Mouse (Mus musculus): ENCODE results near the gene AU021092. TPM values are rescaled to one million over a fixed set of nuclear protein-coding genes. Genes with fewer than 3 reads are reported as not detected.

The AU021092 gene
- polyA plus RNA-seq (2015; fragmentation: Nextera tagmentation; extraction: Ambion mirVana), result 1.8 and 2.4 TPM in 2 replicates

DNA sequence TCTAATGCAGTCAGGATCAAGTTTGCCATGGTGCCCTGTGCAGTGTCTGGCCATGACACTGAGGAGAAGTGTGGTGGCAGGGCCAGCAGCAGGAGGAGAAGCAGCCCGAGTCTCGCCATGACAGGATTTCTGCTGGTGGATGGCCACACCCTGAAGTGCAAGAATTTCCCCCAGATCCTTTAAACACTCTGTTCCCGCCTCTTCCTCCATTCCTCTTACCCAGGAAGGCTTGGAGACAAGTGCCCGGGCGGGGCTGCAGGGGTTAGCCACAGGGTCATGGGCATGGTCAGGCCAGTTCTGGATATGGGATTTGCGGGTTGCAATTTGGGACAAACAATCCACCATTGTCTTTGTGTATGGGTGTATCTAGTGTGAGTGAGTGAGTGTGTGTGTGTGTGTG is at the start of gene AU021092:
Gene AU021092, minus strand, starts transcription at position 160 of the 400 bp plus-strand sequence.
- H3K27ac ChIP-seq (ENCODE audit: low read depth), result no peak within 1 kb of the TSS
- WGBS (ENCODE audit: insufficient replicate concordance), result 52% methylated on average over 6 of the region's 6 CpGs
- no peak for TF ChIP-seq CTCF (IDR thresholded peaks at IDR 0.05; ENCODE audit: low read depth)
- TF ChIP-seq EP300 (IDR thresholded peaks at IDR 0.05; ENCODE audit: low read depth), result no peak
- H3K36me3 ChIP-seq (replicated peaks; ENCODE audit: insufficient read depth, low read length), result no peaks in the 10 kb centered on the region
- ATAC-seq (no peak), DNase-seq (no peak)
- no peaks in the 10 kb centered on the region for H3K4me1 ChIP-seq (ENCODE audit: insufficient read depth)
- H3K9ac ChIP-seq (replicated peaks), result no peak within 1 kb of the TSS
- H3K4me3 ChIP-seq (ENCODE audit: low read depth, low read length), result no peak within 1 kb of the TSS
- no peaks in the 10 kb centered on the region for H3K9me3 ChIP-seq (ENCODE audit: low read length)
- H3K27me3 ChIP-seq (ENCODE audit: insufficient read depth, low read length), result no peaks in the 10 kb centered on the region
- no peak within 1 kb of the TSS for H3K4me2 ChIP-seq (ENCODE audit: low read depth, low read length)

DNA sequence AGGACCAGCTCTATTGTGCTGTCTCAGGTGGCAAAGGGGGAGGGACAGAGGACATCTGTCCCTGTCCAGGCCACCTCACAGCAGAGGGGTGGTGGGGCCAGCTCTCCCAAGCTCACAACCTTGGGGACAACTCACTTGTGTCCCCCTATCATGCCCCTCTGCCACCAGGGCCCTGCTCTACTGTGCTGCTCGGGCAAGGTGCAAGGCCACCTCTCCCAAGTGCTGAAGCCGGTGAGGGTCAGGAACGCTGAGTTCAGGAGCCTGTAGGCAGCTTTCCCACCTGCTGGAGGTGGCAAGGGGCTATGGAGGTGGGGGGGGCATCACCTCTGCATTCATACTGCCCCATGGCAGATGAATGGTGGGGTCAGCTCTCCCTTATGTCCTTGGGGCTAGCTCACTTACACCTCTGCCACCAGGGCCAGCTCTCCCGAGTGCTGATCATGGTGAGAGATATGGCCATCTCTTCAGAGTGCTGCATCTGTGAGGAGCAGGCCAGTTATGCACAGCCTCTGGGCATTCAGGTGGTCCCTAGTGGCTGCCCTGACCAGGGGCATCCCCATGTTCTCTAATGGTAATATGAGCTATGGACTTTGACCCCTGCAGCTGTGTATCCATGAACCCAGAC is 49.4 kb upstream of the AU021092 start:
- TF ChIP-seq EP300 (IDR thresholded peaks at IDR 0.05; ENCODE audit: low read depth), result no peak
- Histone ChIP-seq H3K9me3 (ENCODE audit: low read length) (no peaks in the 10 kb centered on the region), H3K4me1 (ENCODE audit: insufficient read depth) (no peaks in the 10 kb centered on the region), H3K27ac (ENCODE audit: low read depth) (no peak overlapping the region), H3K4me2 (ENCODE audit: low read depth, low read length) (no peak overlapping the region), H3K36me3 (replicated peaks; ENCODE audit: insufficient read depth, low read length) (no peaks in the 10 kb centered on the region), H3K4me3 (ENCODE audit: low read depth, low read length) (no peak overlapping the region), H3K9ac (replicated peaks) (no peak overlapping the region), H3K27me3 (ENCODE audit: insufficient read depth, low read length) (no peaks in the 10 kb centered on the region)
- no peak for DNase-seq
- 68% methylated on average over 4 of the region's 4 CpGs for WGBS (ENCODE audit: insufficient replicate concordance)
- no peak for ATAC-seq

DNA sequence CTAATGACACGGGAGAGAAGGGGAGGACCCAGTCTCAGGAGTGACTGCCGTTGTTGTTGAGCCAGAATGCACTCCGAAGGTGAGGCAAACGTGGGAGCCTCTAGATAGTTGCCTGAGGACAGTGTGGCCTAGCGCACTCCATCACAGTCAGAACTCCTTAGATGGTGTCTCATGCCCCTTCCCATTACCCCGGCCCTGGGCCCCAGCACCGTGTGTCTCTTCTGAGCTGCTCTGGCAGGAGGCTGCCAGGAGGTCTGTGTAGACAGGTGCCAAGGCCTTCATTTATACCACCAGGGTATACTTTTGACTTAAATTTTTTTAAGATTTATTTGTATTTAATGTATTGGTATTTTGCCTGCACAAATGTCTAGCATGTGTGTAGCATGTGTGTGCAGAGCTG is 41.8 kb upstream of the AU021092 start:
- TF ChIP-seq EP300 (IDR thresholded peaks at IDR 0.05; ENCODE audit: low read depth) (no peak), CTCF (IDR thresholded peaks at IDR 0.05; ENCODE audit: low read depth) (no peak)
- no peak for ATAC-seq
- WGBS (ENCODE audit: insufficient replicate concordance), result 70% methylated on average over 7 of the region's 7 CpGs
- Histone ChIP-seq H3K9ac (replicated peaks) (no peak overlapping the region), H3K36me3 (replicated peaks; ENCODE audit: insufficient read depth, low read length) (no peaks in the 10 kb centered on the region), H3K4me1 (ENCODE audit: insufficient read depth) (no peaks in the 10 kb centered on the region), H3K9me3 (ENCODE audit: low read length) (0 out of 2 replicates have a peak, but pooled peaks cover 2% of the 10 kb centered on the region), H3K27ac (ENCODE audit: low read depth) (no peak overlapping the region), H3K4me2 (ENCODE audit: low read depth, low read length) (no peak overlapping the region), H3K27me3 (ENCODE audit: insufficient read depth, low read length) (no peaks in the 10 kb centered on the region), H3K4me3 (ENCODE audit: low read depth, low read length) (no peak overlapping the region)
- no peak for DNase-seq

DNA sequence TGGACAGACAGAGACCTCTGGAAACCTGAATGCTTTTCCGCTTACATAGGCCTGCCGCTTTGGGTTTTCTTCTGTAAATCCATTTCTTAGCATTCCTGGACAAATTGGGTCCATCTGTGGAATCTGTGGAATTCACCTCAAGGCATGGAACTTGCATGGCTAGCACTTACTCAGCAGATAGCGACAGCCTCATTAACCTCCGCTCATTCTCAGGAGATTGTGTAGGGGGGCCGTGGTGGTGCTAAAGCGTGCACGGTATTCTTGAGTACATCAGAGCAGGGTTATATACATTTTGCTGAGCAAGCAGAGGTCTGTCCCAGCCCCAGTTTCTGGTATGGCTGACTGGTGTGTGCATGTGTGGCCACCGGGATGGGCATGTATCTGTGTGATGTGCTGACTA is 41.1 kb upstream of the AU021092 start:
- Histone ChIP-seq H3K9me3 (ENCODE audit: low read length) (0 out of 2 replicates have a peak, but pooled peaks cover 2% of the 10 kb centered on the region), H3K27me3 (ENCODE audit: insufficient read depth, low read length) (no peaks in the 10 kb centered on the region), H3K36me3 (replicated peaks; ENCODE audit: insufficient read depth, low read length) (no peaks in the 10 kb centered on the region), H3K4me3 (ENCODE audit: low read depth, low read length) (no peak overlapping the region), H3K4me2 (ENCODE audit: low read depth, low read length) (no peak overlapping the region), H3K4me1 (ENCODE audit: insufficient read depth) (no peaks in the 10 kb centered on the region), H3K9ac (replicated peaks) (no peak overlapping the region), H3K27ac (ENCODE audit: low read depth) (no peak overlapping the region)
- DNase-seq (no peak), ATAC-seq (no peak)
- WGBS (ENCODE audit: insufficient replicate concordance), result 78% methylated on average over 8 of the region's 8 CpGs
- TF ChIP-seq EP300 (IDR thresholded peaks at IDR 0.05; ENCODE audit: low read depth) (no peak), CTCF (IDR thresholded peaks at IDR 0.05; ENCODE audit: low read depth) (no peak)

DNA sequence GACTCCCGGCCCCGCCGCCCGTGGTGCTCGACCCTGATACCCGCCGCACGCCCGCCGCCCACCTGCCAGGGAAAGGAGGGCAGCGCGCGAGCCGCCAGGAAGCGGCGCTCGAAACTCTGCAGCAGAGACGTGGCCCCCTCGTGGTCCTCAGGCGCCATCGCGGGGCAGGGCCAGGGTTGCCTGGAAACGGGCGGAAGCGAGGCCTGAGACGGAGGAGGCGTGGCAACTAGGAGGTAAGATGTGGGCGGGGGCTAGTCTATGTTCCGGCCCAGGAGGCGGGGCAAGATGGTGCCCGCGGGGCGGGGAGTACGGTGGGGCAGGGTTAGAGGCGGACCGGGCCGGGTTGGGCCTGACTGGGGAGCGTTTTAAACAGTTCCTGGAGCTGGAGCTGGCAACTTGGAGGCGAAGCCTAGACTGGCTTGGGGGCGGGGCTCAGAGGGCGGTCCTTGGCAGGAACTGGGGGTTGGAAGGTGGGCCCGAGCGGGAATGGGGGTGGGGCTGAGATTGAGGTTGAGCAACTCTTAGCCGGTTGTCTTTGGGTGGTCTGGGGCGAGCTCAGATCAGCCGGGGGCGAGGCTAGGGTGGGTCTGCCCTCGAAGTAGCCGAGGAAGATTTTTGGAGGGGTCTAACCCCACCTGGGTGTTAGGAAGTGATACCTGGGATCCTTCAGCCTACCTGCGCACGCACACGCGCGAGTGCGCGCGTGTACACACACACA is 33.8 kb upstream of the AU021092 start, which contains the start of gene Eef2kmt:
Gene Eef2kmt, minus strand, starts transcription at position 205 of the 718 bp plus-strand sequence.
- no peaks in the 10 kb centered on the region for H3K27me3 ChIP-seq (ENCODE audit: insufficient read depth, low read length)
- 2% methylated on average over 48 of the region's 57 CpGs for WGBS (ENCODE audit: insufficient replicate concordance)
- peaks cover 15% of the 10 kb centered on the region for H3K4me1 ChIP-seq (ENCODE audit: insufficient read depth)
- peak; percentile 98 for DNase-seq
- H3K4me2 ChIP-seq (ENCODE audit: low read depth, low read length), result peak within 1 kb of the TSS; percentile 85
- ATAC-seq, result peak; percentile 95
- peak within 1 kb of the TSS; percentile 71 for H3K4me3 ChIP-seq (ENCODE audit: low read depth, low read length)
- peaks cover 5% of the 10 kb centered on the region; the same call in 1 of the 2 replicates for H3K36me3 ChIP-seq (replicated peaks; ENCODE audit: insufficient read depth, low read length)
- peak within 1 kb of the TSS; percentile 74 for H3K9ac ChIP-seq (replicated peaks)
- peak within 1 kb of the TSS; percentile 64 for H3K27ac ChIP-seq (ENCODE audit: low read depth)
- no peaks in the 10 kb centered on the region for H3K9me3 ChIP-seq (ENCODE audit: low read length)
- TF ChIP-seq EP300 (IDR thresholded peaks at IDR 0.05; ENCODE audit: low read depth) (no peak), CTCF (IDR thresholded peaks at IDR 0.05; ENCODE audit: low read depth) (peak; percentile 84)

DNA sequence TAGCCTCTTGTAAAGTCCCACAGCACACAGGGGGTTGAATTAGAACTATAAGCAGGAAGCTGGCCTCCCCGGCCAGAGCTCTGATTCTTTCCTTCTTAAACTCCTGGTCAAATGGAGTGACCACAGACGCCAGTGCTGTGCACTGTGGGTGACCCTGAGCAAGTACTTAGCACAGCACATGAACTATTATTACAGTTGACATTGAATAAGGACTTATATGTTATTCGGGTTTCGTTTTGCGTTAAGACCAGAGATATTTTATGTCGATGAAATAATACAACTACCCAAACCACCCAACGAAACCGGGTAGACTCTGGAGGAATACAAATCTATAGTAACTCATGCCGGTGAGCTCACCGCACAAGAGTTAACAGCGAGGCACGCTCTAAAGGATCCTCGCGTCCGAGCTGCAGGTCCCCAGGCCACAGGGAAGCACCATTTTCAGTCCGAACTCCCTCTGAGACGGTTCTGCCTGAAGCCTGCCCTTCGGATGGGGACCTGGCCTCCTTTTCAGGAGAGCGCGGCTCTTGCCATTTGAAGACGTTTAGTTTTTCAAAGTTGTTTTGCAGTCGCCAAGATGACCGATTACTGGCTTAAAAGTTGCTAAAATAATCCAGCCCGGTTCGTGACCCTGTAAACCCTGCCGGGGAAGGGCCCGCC is 33.1 kb upstream of the AU021092 start:
- Histone ChIP-seq H3K4me2 (ENCODE audit: low read depth, low read length) (peak overlapping the region; percentile 85), H3K4me3 (ENCODE audit: low read depth, low read length) (peak overlapping the region; percentile 71), H3K9me3 (ENCODE audit: low read length) (no peaks in the 10 kb centered on the region), H3K27ac (ENCODE audit: low read depth) (peak overlapping the region; percentile 64), H3K4me1 (ENCODE audit: insufficient read depth) (peaks cover 15% of the 10 kb centered on the region), H3K36me3 (replicated peaks; ENCODE audit: insufficient read depth, low read length) (peaks cover 9% of the 10 kb centered on the region; the same call in 1 of the 2 replicates), H3K27me3 (ENCODE audit: insufficient read depth, low read length) (no peaks in the 10 kb centered on the region), H3K9ac (replicated peaks) (peak overlapping the region; percentile 74)
- no peak for TF ChIP-seq EP300 (IDR thresholded peaks at IDR 0.05; ENCODE audit: low read depth)
- TF ChIP-seq CTCF (IDR thresholded peaks at IDR 0.05; ENCODE audit: low read depth), result no peak
- ATAC-seq, result peak; percentile 12
- 1% methylated on average over 27 of the region's 27 CpGs for WGBS (ENCODE audit: insufficient replicate concordance)
- DNase-seq, result no peak

Data from liver, postnatal 0 days (tissue).